Comparison of ENCODE assay signal across 24 mouse cellular contexts in the genomic region with DNA sequence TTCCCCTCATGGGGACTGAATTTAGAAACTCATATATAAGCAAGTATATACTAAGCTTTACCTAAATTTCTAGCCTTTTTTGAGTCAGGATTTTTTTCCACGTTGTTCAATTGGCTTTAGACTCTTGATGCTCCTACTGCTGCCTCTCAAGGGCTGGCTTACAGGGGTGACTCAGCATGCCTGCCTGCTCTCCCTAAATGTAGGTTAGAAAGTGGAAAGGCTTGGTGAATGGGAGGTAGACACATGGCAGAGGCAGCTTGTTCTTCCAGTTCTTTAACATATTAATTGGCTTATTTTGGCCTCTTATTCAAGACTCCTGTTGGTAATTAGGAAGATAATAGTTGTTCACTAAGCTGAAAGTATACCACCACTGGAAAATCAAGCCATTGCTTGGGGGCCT.
DNase-seq lines count a peak whose midpoint lies in the region; ATAC-seq and TF ChIP-seq lines count a peak whose summit lies in the region.
"Had no signal": no experiment of that assay in that cellular context is flagged by ENCODE, and none has a peak within 500 bp of the region (broad histone marks: within the 10 kb centered on the region; RNA-seq: fewer than 3 reads in every experiment).

No protein-coding gene starts in this region.

- peak overlapping the region; percentile 60 for H3K27ac ChIP-seq in olfactory bulb, adult 2 months (ENCODE audit: insufficient read depth, low read depth, low read length)
- H3K27ac ChIP-seq: embryonic facial prominence, embryonic 12.5 days; forebrain, embryonic 12.5 days; heart, embryonic 13.5 days; hindbrain, embryonic 15.5 days had no signal

- WGBS in olfactory bulb, adult 2 months: 13% methylated on average over 1 of the region's 1 CpGs

- DNase-seq in frontal cortex, postnatal 10 days (ENCODE audit: low spot score in 2 of 2): no peak
- DNase-seq in right cerebral cortex, adult 18-20 months: peak; percentile 56
- no peak for DNase-seq in right cerebral cortex, postnatal 4 days
- DNase-seq in R1 (ENCODE audit: low read depth, low spot score): peak; percentile 58
- no peak for DNase-seq in kidney, postnatal 4 days
- DNase-seq: adrenal gland, postnatal 14 days; B cell, adult 2 months; cerebellum, adult 8-10 months; cerebellum, postnatal 14 days; embryo, embryonic 11 days; gastrocnemius, postnatal 36 days; heart, adult 11 months; heart, postnatal 36 days had no signal

- H3K4me1 ChIP-seq in olfactory bulb, adult 2 months (ENCODE audit: control insufficient read depth, insufficient read depth, low read length): no peaks in the 10 kb centered on the region
- H3K4me1 ChIP-seq: embryonic facial prominence, embryonic 12.5 days; forebrain, embryonic 12.5 days; heart, embryonic 13.5 days had no signal

- no peak for TF ChIP-seq CTCF in olfactory bulb, adult 2 months (IDR thresholded peaks at IDR 0.05; ENCODE audit: insufficient read depth, low read depth, low read length)

- ATAC-seq in frontal cortex, adult (ENCODE audit: low TSS enrichment): peak; percentile 89
- no peak for ATAC-seq in erythroid progenitor cell, adult 5-6 weeks (replicated peaks; ENCODE audit: low FRiP score, poor library complexity, severe bottlenecking)
- ATAC-seq: activated CD4-positive, CD25-positive, alpha-beta regulatory T cell, adult 4 months; CD4-positive, CD25-positive, alpha-beta regulatory T cell, adult 4 months; forebrain, embryonic 16.5 days; intestine, postnatal 0 days had no signal

- no peak overlapping the region for H3K4me3 ChIP-seq in olfactory bulb, adult 2 months (ENCODE audit: insufficient read depth, low read depth, low read length)
- H3K4me3 ChIP-seq: embryonic facial prominence, embryonic 12.5 days; forebrain, embryonic 12.5 days; heart, embryonic 13.5 days; hindbrain, embryonic 15.5 days had no signal

- TF ChIP-seq POLR2A in olfactory bulb, adult 2 months (IDR thresholded peaks at IDR 0.05; ENCODE audit: insufficient read depth, low read depth, low read length): no peak

Comparison
In these comparisons a context has a peak if more than half of its experiments do, and no peak if none do; other contexts are left out.
1. DNase-seq: peak in right cerebral cortex, adult 18-20 months (single experiment) and R1 (single experiment); none in frontal cortex, postnatal 10 days (0 of 2), right cerebral cortex, postnatal 4 days (single experiment) and kidney, postnatal 4 days (0 of 2).